Mouse (Mus musculus): ENCODE measurements around the gene Morc2a. TPM values are rescaled to one million over a fixed set of nuclear protein-coding genes. Genes with fewer than 3 reads are reported as not detected.

Gene Morc2a
- polyA plus RNA-seq, 1 experiment: 7.5 TPM

DNA sequence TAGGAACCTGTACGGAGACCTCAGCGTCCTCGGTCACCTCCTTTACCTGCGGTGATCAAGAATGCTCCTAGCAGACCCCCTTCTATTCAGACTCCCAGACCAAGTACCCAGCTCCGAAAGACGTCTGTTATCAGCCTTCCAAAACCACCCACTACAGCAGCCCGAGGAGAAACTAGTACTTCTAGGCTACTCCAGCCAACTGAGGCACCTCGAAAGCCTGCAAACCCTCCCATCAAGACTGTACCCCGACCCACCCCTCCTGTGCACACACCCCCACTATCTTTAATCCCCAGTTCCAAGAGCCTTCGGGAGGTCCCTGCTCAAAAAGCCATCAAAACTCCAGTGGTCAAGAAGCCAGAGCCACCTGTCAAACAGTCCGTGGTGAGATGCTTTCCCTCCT lies 34.7 kb downstream of the Morc2a start:
- Histone ChIP-seq H3K4me3 (ENCODE audit: extremely low read depth, insufficient read depth, insufficient read length) (no peak overlapping the region), H3K36me3 (ENCODE audit: control insufficient read depth, insufficient read depth, low read length) (peaks cover 55% of the 10 kb centered on the region), H3K4me1 (ENCODE audit: control insufficient read depth, insufficient read depth, insufficient read length) (no peaks in the 10 kb centered on the region), H3K27ac (ENCODE audit: insufficient read depth, low read length) (no peak overlapping the region), H3K27me3 (ENCODE audit: control insufficient read depth, insufficient read depth, low read length) (no peaks in the 10 kb centered on the region)
- TF ChIP-seq CTCF (IDR thresholded peaks at IDR 0.05; ENCODE audit: extremely low read depth, insufficient read depth, insufficient read length, insufficient replicate concordance): no peak
- TF ChIP-seq POLR2A (IDR thresholded peaks at IDR 0.05; ENCODE audit: low read depth, low read length): no peak
- WGBS: 96% methylated on average over 11 of the region's 11 CpGs
- DNase-seq (ENCODE audit: low read depth in 1 of 2, low spot score in 2 of 2): no peak

DNA sequence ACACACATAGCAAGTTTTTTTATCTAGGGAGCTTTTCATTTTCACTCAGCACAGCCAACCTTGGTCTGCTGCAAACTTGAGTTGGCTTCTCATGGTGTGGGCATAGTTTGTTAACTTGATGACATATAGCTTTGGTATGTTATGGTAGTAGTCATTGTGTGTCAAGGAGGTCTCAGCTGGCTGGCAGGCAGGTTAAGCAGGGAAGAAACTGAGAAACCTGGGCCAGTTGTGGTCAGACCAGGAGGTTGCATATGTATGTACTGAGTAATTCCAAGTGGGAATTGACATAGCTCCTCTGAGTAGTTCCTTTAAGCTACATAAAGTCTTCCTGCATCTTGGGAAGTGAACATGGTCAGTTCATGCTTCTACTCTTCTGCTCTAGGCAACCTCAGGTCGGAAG lies 35.2 kb downstream of the Morc2a start:
- Histone ChIP-seq H3K27ac (ENCODE audit: insufficient read depth, low read length) (no peak overlapping the region), H3K36me3 (ENCODE audit: control insufficient read depth, insufficient read depth, low read length) (peaks cover 57% of the 10 kb centered on the region), H3K4me1 (ENCODE audit: control insufficient read depth, insufficient read depth, insufficient read length) (no peaks in the 10 kb centered on the region), H3K27me3 (ENCODE audit: control insufficient read depth, insufficient read depth, low read length) (no peaks in the 10 kb centered on the region), H3K4me3 (ENCODE audit: extremely low read depth, insufficient read depth, insufficient read length) (no peak overlapping the region)
- TF ChIP-seq CTCF (IDR thresholded peaks at IDR 0.05; ENCODE audit: extremely low read depth, insufficient read depth, insufficient read length, insufficient replicate concordance) (no peak), POLR2A (IDR thresholded peaks at IDR 0.05; ENCODE audit: low read depth, low read length) (no peak)
- 96% methylated on average over 1 of the region's 1 CpGs for WGBS
- DNase-seq (ENCODE audit: low read depth in 1 of 2, low spot score in 2 of 2): no peak

- Histone ChIP-seq H3K4me3 (ENCODE audit: extremely low read depth, insufficient read depth, insufficient read length) (no peak overlapping the region), H3K36me3 (ENCODE audit: control insufficient read depth, insufficient read depth, low read length) (peaks cover 60% of the 10 kb centered on the region), H3K27me3 (ENCODE audit: control insufficient read depth, insufficient read depth, low read length) (no peaks in the 10 kb centered on the region), H3K27ac (ENCODE audit: insufficient read depth, low read length) (no peak overlapping the region), H3K4me1 (ENCODE audit: control insufficient read depth, insufficient read depth, insufficient read length) (no peaks in the 10 kb centered on the region)
- WGBS: 94% methylated on average over 5 of the region's 5 CpGs
- DNase-seq (ENCODE audit: low read depth in 1 of 2, low spot score in 2 of 2): no peak
- TF ChIP-seq CTCF (IDR thresholded peaks at IDR 0.05; ENCODE audit: extremely low read depth, insufficient read depth, insufficient read length, insufficient replicate concordance): no peak
- no peak for TF ChIP-seq POLR2A (IDR thresholded peaks at IDR 0.05; ENCODE audit: low read depth, low read length)
Observed at GRCm38 (mm10) chr11:3684723-3685430, 35.9 kb downstream of the Morc2a start.

GRCm38 (mm10) chr11:3685431-3685830 lies 36.4 kb downstream of the Morc2a start:
- no peak for DNase-seq (ENCODE audit: low read depth in 1 of 2, low spot score in 2 of 2)
- no peak for TF ChIP-seq CTCF (IDR thresholded peaks at IDR 0.05; ENCODE audit: extremely low read depth, insufficient read depth, insufficient read length, insufficient replicate concordance)
- TF ChIP-seq POLR2A (IDR thresholded peaks at IDR 0.05; ENCODE audit: low read depth, low read length): no peak
- Histone ChIP-seq H3K36me3 (ENCODE audit: control insufficient read depth, insufficient read depth, low read length) (peaks cover 58% of the 10 kb centered on the region), H3K27me3 (ENCODE audit: control insufficient read depth, insufficient read depth, low read length) (no peaks in the 10 kb centered on the region), H3K4me1 (ENCODE audit: control insufficient read depth, insufficient read depth, insufficient read length) (no peaks in the 10 kb centered on the region), H3K27ac (ENCODE audit: insufficient read depth, low read length) (no peak overlapping the region), H3K4me3 (ENCODE audit: extremely low read depth, insufficient read depth, insufficient read length) (no peak overlapping the region)
- 95% methylated on average over 8 of the region's 8 CpGs for WGBS

DNA sequence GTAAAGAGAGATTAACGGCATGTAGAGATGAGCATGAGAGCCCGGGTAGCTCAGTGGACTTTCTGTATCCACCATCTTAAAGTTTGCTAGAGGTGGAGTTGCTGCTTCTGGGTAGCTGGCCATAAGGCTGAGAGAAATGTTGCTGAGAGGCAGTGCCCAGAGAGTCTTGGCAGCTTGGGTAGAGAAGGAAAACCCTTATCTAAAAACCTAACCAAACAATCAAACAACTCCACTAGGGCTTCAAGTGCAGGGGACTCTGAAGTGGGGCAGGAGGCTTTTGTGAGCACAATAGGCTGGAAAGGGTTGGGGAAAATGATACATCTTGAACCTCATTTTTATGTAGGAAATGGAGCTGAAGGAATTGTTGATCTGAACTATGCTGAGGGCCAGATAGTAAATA lies 37.3 kb downstream of the Morc2a start:
- TF ChIP-seq POLR2A (IDR thresholded peaks at IDR 0.05; ENCODE audit: low read depth, low read length) (no peak), CTCF (IDR thresholded peaks at IDR 0.05; ENCODE audit: extremely low read depth, insufficient read depth, insufficient read length, insufficient replicate concordance) (no peak)
- H3K27ac ChIP-seq (ENCODE audit: insufficient read depth, low read length): no peak overlapping the region
- H3K27me3 ChIP-seq (ENCODE audit: control insufficient read depth, insufficient read depth, low read length): no peaks in the 10 kb centered on the region
- H3K36me3 ChIP-seq (ENCODE audit: control insufficient read depth, insufficient read depth, low read length): peaks cover 53% of the 10 kb centered on the region
- H3K4me1 ChIP-seq (ENCODE audit: control insufficient read depth, insufficient read depth, insufficient read length): no peaks in the 10 kb centered on the region
- DNase-seq (ENCODE audit: low read depth in 1 of 2, low spot score in 2 of 2): no peak
- 87% methylated on average over 2 of the region's 2 CpGs for WGBS
- no peak overlapping the region for H3K4me3 ChIP-seq (ENCODE audit: extremely low read depth, insufficient read depth, insufficient read length)

- H3K4me1 ChIP-seq (ENCODE audit: control insufficient read depth, insufficient read depth, insufficient read length): no peaks in the 10 kb centered on the region
- H3K27ac ChIP-seq (ENCODE audit: insufficient read depth, low read length): no peak overlapping the region
- no peak for DNase-seq (ENCODE audit: low read depth in 1 of 2, low spot score in 2 of 2)
- no peaks in the 10 kb centered on the region for H3K27me3 ChIP-seq (ENCODE audit: control insufficient read depth, insufficient read depth, low read length)
- H3K4me3 ChIP-seq (ENCODE audit: extremely low read depth, insufficient read depth, insufficient read length): no peak overlapping the region
- 85% methylated on average over 2 of the region's 2 CpGs for WGBS
- TF ChIP-seq POLR2A (IDR thresholded peaks at IDR 0.05; ENCODE audit: low read depth, low read length) (no peak), CTCF (IDR thresholded peaks at IDR 0.05; ENCODE audit: extremely low read depth, insufficient read depth, insufficient read length, insufficient replicate concordance) (no peak)
- peaks cover 49% of the 10 kb centered on the region for H3K36me3 ChIP-seq (ENCODE audit: control insufficient read depth, insufficient read depth, low read length)
Observed at GRCm38 (mm10) chr11:3686885-3687284, 37.9 kb downstream of the Morc2a start.

GRCm38 (mm10) chr11:3691746-3692145 lies 42.8 kb downstream of the Morc2a start:
- no peaks in the 10 kb centered on the region for H3K27me3 ChIP-seq (ENCODE audit: control insufficient read depth, insufficient read depth, low read length)
- 96% methylated on average over 2 of the region's 2 CpGs for WGBS
- no peak for TF ChIP-seq CTCF (IDR thresholded peaks at IDR 0.05; ENCODE audit: extremely low read depth, insufficient read depth, insufficient read length, insufficient replicate concordance)
- H3K27ac ChIP-seq (ENCODE audit: insufficient read depth, low read length): no peak overlapping the region
- H3K4me3 ChIP-seq (ENCODE audit: extremely low read depth, insufficient read depth, insufficient read length): no peak overlapping the region
- no peak for DNase-seq (ENCODE audit: low read depth in 1 of 2, low spot score in 2 of 2)
- H3K36me3 ChIP-seq (ENCODE audit: control insufficient read depth, insufficient read depth, low read length): peaks cover 22% of the 10 kb centered on the region
- H3K4me1 ChIP-seq (ENCODE audit: control insufficient read depth, insufficient read depth, insufficient read length): no peaks in the 10 kb centered on the region

All from spleen, adult 2 months (tissue).